Mouse (Mus musculus) neural tube, embryonic 14.5 days (tissue): ENCODE results near the gene 4921524J17Rik. TPM values are rescaled to one million over a fixed set of nuclear protein-coding genes. Genes with fewer than 3 reads are reported as not detected.

ENCODE experiments used
- ATAC-seq: fragments of 200-750 bp; cut with Nextera tagmentation; 2 replicates; pipeline ENCODE4 v1.8.0; 2017; ENCODE audit warnings: low read depth, mild to moderate bottlenecking, moderate TSS enrichment, moderate library complexity
- H3K27ac ChIP-seq: fragments of 300-500 bp; sonication (generic); 2 replicates; pipeline ENCODE4 v1.5.1; 2014; ENCODE audit warnings: low read depth, mild to moderate bottlenecking, control low read depth, low read length, moderate library complexity, mixed read lengths
- H3K27me3 ChIP-seq: fragments of 300-500 bp; sonication (generic); 2 replicates; pipeline ENCODE4 v1.6.1; 2014; ENCODE audit warnings: low read length; ENCODE audit not compliant: control insufficient read depth, insufficient read depth
- H3K36me3 ChIP-seq: fragments of 300-500 bp; sonication (generic); 2 replicates; pipeline ENCODE4 v1.6.1; 2014; ENCODE audit warnings: low read length, mixed read lengths; ENCODE audit not compliant: control insufficient read depth, insufficient read depth
- H3K4me1 ChIP-seq: fragments of 300-500 bp; sonication (generic); 2 replicates; pipeline ENCODE4 v1.6.1; 2014; ENCODE audit warnings: low read length; ENCODE audit not compliant: control insufficient read depth, insufficient read depth
- H3K4me2 ChIP-seq: fragments of 300-500 bp; sonication (generic); 2 replicates; pipeline ENCODE4 v1.6.1; 2014; ENCODE audit warnings: mild to moderate bottlenecking, low read depth, low read length, control low read depth
- H3K4me3 ChIP-seq: fragments of 300-500 bp; sonication (generic); 2 replicates; pipeline ENCODE4 v1.5.1; 2014; ENCODE audit warnings: low read depth, low read length, control low read depth, mixed read lengths
- H3K9ac ChIP-seq: fragments of 300-500 bp; sonication (generic); replicated peaks from 2 replicates; pipeline ENCODE4 v1.6.1; 2014; ENCODE audit warnings: low read depth, mild to moderate bottlenecking, control low read depth, low read length, mixed read lengths
- H3K9me3 ChIP-seq: fragments of 300-500 bp; sonication (generic); 2 replicates; pipeline ENCODE4 v1.6.1; 2016; ENCODE audit warnings: low read length; ENCODE audit not compliant: control insufficient read depth
- WGBS: fragments of 180-500 bp; shearing (Covaris S2); extraction: QIAGEN DNeasy Blood & Tissue Kit; methylation state at CpG from one replicate; pipeline ENCODE4 v1.1.7; 2014; 5-methylcytosine and 5-hydroxymethylcytosine counted together
- polyA plus RNA-seq: library from polyadenylated mRNA; unstranded; fragments of >200 nt; fragmentation: Nextera tagmentation; extraction: Ambion mirVana; gene quantifications from 2 replicates; pipeline ENCODE4 v1.2.1, GENCODE M21; 2014

Gene 4921524J17Rik
- polyA plus RNA-seq, result 35.9 and 42.7 TPM in 2 replicates

- no peaks in the 10 kb centered on the region for H3K36me3 ChIP-seq
- WGBS, result under 1% methylated on average over 67 of the region's 85 CpGs
- peak within 1 kb of the TSS; percentile 76 for H3K9ac ChIP-seq
- peak within 1 kb of the TSS; percentile 83 for H3K4me3 ChIP-seq
- ATAC-seq, result peak; percentile 99
- H3K4me2 ChIP-seq, result peak within 1 kb of the TSS; percentile 50
- peak within 1 kb of the TSS; percentile 89 for H3K27ac ChIP-seq
- H3K4me1 ChIP-seq, result peaks cover 17% of the 10 kb centered on the region
- no peaks in the 10 kb centered on the region for H3K27me3 ChIP-seq
- no peaks in the 10 kb centered on the region for H3K9me3 ChIP-seq
These were observed at the start of gene 4921524J17Rik for GRCm38 (mm10) chr8:85432168-85433016. TSS of gene 4921524J17Rik (minus strand) at chr8:85432833.

GRCm38 (mm10) chr8:85482427-85482826 is 49.8 kb upstream of the 4921524J17Rik start:
- no peaks in the 10 kb centered on the region for H3K27me3 ChIP-seq
- H3K36me3 ChIP-seq, result no peaks in the 10 kb centered on the region
- 61% methylated on average over 6 of the region's 6 CpGs for whole genome bisulfite sequencing
- no peak for ATAC-seq
- no peak overlapping the region for H3K4me3 ChIP-seq
- no peaks in the 10 kb centered on the region for H3K9me3 ChIP-seq
- H3K27ac ChIP-seq, result no peak overlapping the region
- no peaks in the 10 kb centered on the region for H3K4me1 ChIP-seq
- no peak overlapping the region for H3K4me2 ChIP-seq
- no peak overlapping the region for H3K9ac ChIP-seq

GRCm38 (mm10) chr8:85481900-85482299 is 49.3 kb upstream of the 4921524J17Rik start:
- no peaks in the 10 kb centered on the region for H3K27me3 ChIP-seq
- H3K27ac ChIP-seq, result no peak overlapping the region
- H3K36me3 ChIP-seq, result no peaks in the 10 kb centered on the region
- no peak overlapping the region for H3K4me3 ChIP-seq
- peak; percentile 60; the same call in 1 of the 2 replicates for ATAC-seq
- H3K4me2 ChIP-seq, result peak overlapping the region; percentile 29; the same call in 1 of the 2 replicates
- H3K9ac ChIP-seq, result no peak overlapping the region
- H3K4me1 ChIP-seq, result no peaks in the 10 kb centered on the region
- H3K9me3 ChIP-seq, result no peaks in the 10 kb centered on the region
- 28% methylated on average over 10 of the region's 10 CpGs for WGBS

GRCm38 (mm10) chr8:85479710-85480109 is 47.1 kb upstream of the 4921524J17Rik start:
- no peak overlapping the region for H3K9ac ChIP-seq
- no peak overlapping the region for H3K4me2 ChIP-seq
- H3K27me3 ChIP-seq, result no peaks in the 10 kb centered on the region
- H3K27ac ChIP-seq, result no peak overlapping the region
- H3K4me1 ChIP-seq, result no peaks in the 10 kb centered on the region
- 91% methylated on average over 2 of the region's 2 CpGs for WGBS
- H3K36me3 ChIP-seq, result no peaks in the 10 kb centered on the region
- H3K4me3 ChIP-seq, result no peak overlapping the region
- no peak for ATAC-seq
- no peaks in the 10 kb centered on the region for H3K9me3 ChIP-seq

- H3K4me2 ChIP-seq, result no peak overlapping the region
- no peak overlapping the region for H3K27ac ChIP-seq
- H3K9me3 ChIP-seq, result no peaks in the 10 kb centered on the region
- no peak for ATAC-seq
- H3K36me3 ChIP-seq, result no peaks in the 10 kb centered on the region
- H3K4me1 ChIP-seq, result no peaks in the 10 kb centered on the region
- whole genome bisulfite sequencing, result 81% methylated on average over 2 of the region's 2 CpGs
- H3K27me3 ChIP-seq, result no peaks in the 10 kb centered on the region
- no peak overlapping the region for H3K4me3 ChIP-seq
- H3K9ac ChIP-seq, result no peak overlapping the region
These were observed 45.8 kb upstream of the 4921524J17Rik start for GRCm38 (mm10) chr8:85478397-85478796.

- H3K9ac ChIP-seq, result no peak overlapping the region
- no peaks in the 10 kb centered on the region for H3K9me3 ChIP-seq
- WGBS, result 81% methylated on average over 4 of the region's 4 CpGs
- no peak overlapping the region for H3K4me3 ChIP-seq
- ATAC-seq, result no peak
- no peak overlapping the region for H3K27ac ChIP-seq
- H3K4me2 ChIP-seq, result no peak overlapping the region
- no peaks in the 10 kb centered on the region for H3K36me3 ChIP-seq
- no peaks in the 10 kb centered on the region for H3K27me3 ChIP-seq
- no peaks in the 10 kb centered on the region for H3K4me1 ChIP-seq
These were observed 44.4 kb upstream of the 4921524J17Rik start for GRCm38 (mm10) chr8:85476970-85477545.

- Histone ChIP-seq H3K9ac (no peak overlapping the region), H3K4me3 (no peak overlapping the region), H3K27me3 (no peaks in the 10 kb centered on the region), H3K27ac (no peak overlapping the region), H3K36me3 (no peaks in the 10 kb centered on the region), H3K4me1 (no peaks in the 10 kb centered on the region), H3K9me3 (no peaks in the 10 kb centered on the region), H3K4me2 (no peak overlapping the region)
- no peak for ATAC-seq
- 93% methylated on average over 3 of the region's 3 CpGs for WGBS
These were observed 42.3 kb upstream of the 4921524J17Rik start for GRCm38 (mm10) chr8:85474924-85475323.

GRCm38 (mm10) chr8:85473246-85473645 is 40.6 kb upstream of the 4921524J17Rik start:
- no peak for ATAC-seq
- no peak overlapping the region for H3K9ac ChIP-seq
- H3K4me1 ChIP-seq, result no peaks in the 10 kb centered on the region
- no peaks in the 10 kb centered on the region for H3K9me3 ChIP-seq
- H3K27me3 ChIP-seq, result no peaks in the 10 kb centered on the region
- WGBS, result 96% methylated on average over 4 of the region's 4 CpGs
- no peak overlapping the region for H3K4me2 ChIP-seq
- H3K27ac ChIP-seq, result no peak overlapping the region
- no peak overlapping the region for H3K4me3 ChIP-seq
- H3K36me3 ChIP-seq, result no peaks in the 10 kb centered on the region

- no peak overlapping the region for H3K4me3 ChIP-seq
- H3K27ac ChIP-seq, result no peak overlapping the region
- ATAC-seq, result no peak
- H3K9ac ChIP-seq, result no peak overlapping the region
- H3K27me3 ChIP-seq, result no peaks in the 10 kb centered on the region
- WGBS, result 78% methylated on average over 6 of the region's 6 CpGs
- H3K4me2 ChIP-seq, result no peak overlapping the region
- no peaks in the 10 kb centered on the region for H3K36me3 ChIP-seq
- no peaks in the 10 kb centered on the region for H3K4me1 ChIP-seq
- no peaks in the 10 kb centered on the region for H3K9me3 ChIP-seq
These were observed 40.2 kb upstream of the 4921524J17Rik start for GRCm38 (mm10) chr8:85472800-85473199.
